In genomic region chr2:26172166-26172565, GRCm38 (mm10) we compare ENCODE assay signal across 21 mouse cellular contexts. TPM values are rescaled to one million over a fixed set of nuclear protein-coding genes. Genes with fewer than 3 reads are reported as not detected.
"Had no signal": no experiment of that assay in that cellular context is flagged by ENCODE, and none has a peak within 500 bp of the region (broad histone marks: within the 10 kb centered on the region; RNA-seq: fewer than 3 reads in every experiment).

No protein-coding gene starts in this region.

- H3K9ac ChIP-seq: lung, embryonic 15.5 days; midbrain, embryonic 13.5 days; midbrain, embryonic 15.5 days; neural tube, embryonic 12.5 days; stomach, embryonic 15.5 days had no signal

- DNase-seq: lung, adult 2 months; lung, postnatal 14 days; lung, postnatal 36 days; right cerebral cortex, postnatal 14 days; thymus, adult 2 months; thymus, postnatal 25 days; thymus, postnatal 4 days had no signal

- H3K9me3 ChIP-seq: lung, embryonic 15.5 days; megakaryocyte, embryonic 14.5 days; midbrain, embryonic 13.5 days; midbrain, embryonic 15.5 days; neural tube, embryonic 12.5 days; stomach, embryonic 15.5 days had no signal

- H3K27ac ChIP-seq: lung, embryonic 15.5 days; macrophage; midbrain, embryonic 13.5 days; midbrain, embryonic 15.5 days; neural tube, embryonic 12.5 days; stomach, embryonic 15.5 days; stomach, postnatal 0 days had no signal

- H3K36me3 ChIP-seq: lung, embryonic 15.5 days; midbrain, embryonic 13.5 days; midbrain, embryonic 15.5 days; neural tube, embryonic 12.5 days; stomach, embryonic 15.5 days had no signal

- H3K4me3 ChIP-seq: lung, embryonic 15.5 days; megakaryocyte, embryonic 14.5 days; midbrain, embryonic 13.5 days; midbrain, embryonic 15.5 days; neural tube, embryonic 12.5 days; stomach, embryonic 15.5 days had no signal

- H3K27me3 ChIP-seq: lung, embryonic 15.5 days; midbrain, embryonic 15.5 days; neural tube, embryonic 12.5 days; stomach, embryonic 15.5 days had no signal

- H3K4me2 ChIP-seq: lung, embryonic 15.5 days; midbrain, embryonic 11.5 days; midbrain, embryonic 13.5 days; midbrain, embryonic 15.5 days; neural tube, embryonic 12.5 days; stomach, embryonic 15.5 days had no signal

- H3K4me1 ChIP-seq: lung, embryonic 15.5 days; stomach, embryonic 15.5 days had no signal

- ATAC-seq: lung, postnatal 0 days; midbrain, embryonic 13.5 days; midbrain, embryonic 15.5 days had no signal

RNA-seq across cellular contexts. Expression of gene Lhx3, which starts 35.9 kb away (rescaled TPM):
- total RNA-seq: megakaryocyte progenitor cell, adult 5-6 weeks; monocyte, adult 5-6 weeks; neutrophil, adult 5-6 weeks had no signal
- polyA plus RNA-seq: lung, adult 2 months; lung, embryonic 15.5 days; lung, postnatal 0 days; macrophage; midbrain, embryonic 15.5 days; spleen, adult 2 months; stomach, embryonic 15.5 days; stomach, postnatal 0 days had no signal
